Comparison of ENCODE assay signal across 8 mouse cellular contexts in the genomic region with DNA sequence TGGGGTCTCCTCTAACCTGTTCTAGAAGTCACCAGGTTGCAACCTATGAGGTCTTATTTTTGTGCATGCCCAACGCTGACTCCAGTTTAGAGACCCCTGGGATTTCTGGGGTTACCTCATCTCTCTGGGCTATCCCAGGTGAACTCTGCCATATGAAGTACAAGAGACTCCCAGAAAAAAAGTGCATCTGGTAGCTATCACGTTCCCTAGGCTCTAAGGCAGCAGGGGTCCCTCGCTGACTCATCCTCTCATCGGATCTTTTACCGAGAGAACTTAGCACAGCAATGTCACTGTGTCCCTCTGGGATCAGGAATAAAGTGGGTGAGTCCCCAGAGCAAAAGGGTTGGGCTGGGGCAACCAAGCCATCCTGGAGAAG. TPM values are rescaled to one million over a fixed set of nuclear protein-coding genes. Genes with fewer than 3 reads are reported as not detected.
DNase-seq lines count a peak whose midpoint lies in the region; ATAC-seq and TF ChIP-seq lines count a peak whose summit lies in the region.

No protein-coding gene starts in this region.

- peak overlapping the region; percentile 81 for H3K4me3 ChIP-seq in kidney, embryonic 16.5 days (ENCODE audit: low read length)
- H3K4me3 ChIP-seq in cortical plate, adult 2 months (ENCODE audit: insufficient read depth, low read length) = peak overlapping the region; percentile 50
- peak overlapping the region; percentile 75 for H3K4me3 ChIP-seq in hindbrain, embryonic 14.5 days (replicated peaks; ENCODE audit: low read length)
- H3K4me3 ChIP-seq in midbrain, embryonic 14.5 days (replicated peaks; ENCODE audit: low read depth, low read length) = peak overlapping the region; percentile 73

- no peak for DNase-seq in kidney, postnatal 4 days
- DNase-seq in hindbrain, embryonic 14.5 days (ENCODE audit: low spot score) = no peak
- no peak for DNase-seq in midbrain, embryonic 14.5 days
- no peak for DNase-seq in layer of hippocampus, postnatal 10 days (ENCODE audit: low spot score in 2 of 2)
- no peak for DNase-seq in embryo, embryonic 9.5 days (ENCODE audit: extremely low spot score)
- DNase-seq in adrenal gland, postnatal 10 days = no peak

- ATAC-seq in kidney, embryonic 16.5 days (ENCODE audit: low FRiP score, low TSS enrichment) = no peak
- ATAC-seq in hindbrain, embryonic 14.5 days (ENCODE audit: low FRiP score) = no peak
- no peak for ATAC-seq in midbrain, embryonic 14.5 days (ENCODE audit: low FRiP score, low TSS enrichment)

- H3K4me2 ChIP-seq in kidney, embryonic 16.5 days (replicated peaks; ENCODE audit: low read depth, low read length) = peak overlapping the region; percentile 57
- peak overlapping the region; percentile 87 for H3K4me2 ChIP-seq in hindbrain, embryonic 14.5 days (replicated peaks)
- H3K4me2 ChIP-seq in midbrain, embryonic 14.5 days (ENCODE audit: low read length) = peak overlapping the region; percentile 93

- peaks cover 22% of the 10 kb centered on the region for H3K4me1 ChIP-seq in kidney, embryonic 16.5 days (ENCODE audit: insufficient read depth, low read length)
- H3K4me1 ChIP-seq in cortical plate, adult 2 months (ENCODE audit: control insufficient read depth, insufficient read depth, low read length) = 0 out of 2 replicates have a peak, but pooled peaks cover 2% of the 10 kb centered on the region
- peaks cover 36% of the 10 kb centered on the region for H3K4me1 ChIP-seq in hindbrain, embryonic 14.5 days (replicated peaks; ENCODE audit: control insufficient read depth, insufficient read depth, low read length)
- peaks cover 20% of the 10 kb centered on the region for H3K4me1 ChIP-seq in midbrain, embryonic 14.5 days (ENCODE audit: control insufficient read depth, insufficient read depth, low read length)

- 10% methylated on average over 5 of the region's 5 CpGs for WGBS in kidney, embryonic 16.5 days
- 9% methylated on average over 5 of the region's 5 CpGs for WGBS in hindbrain, embryonic 14.5 days
- WGBS in midbrain, embryonic 14.5 days = 14% methylated on average over 5 of the region's 5 CpGs

- no peaks in the 10 kb centered on the region for H3K27me3 ChIP-seq in kidney, embryonic 16.5 days (ENCODE audit: insufficient read depth, low read length)
- H3K27me3 ChIP-seq in hindbrain, embryonic 14.5 days (ENCODE audit: control insufficient read depth, insufficient read depth, low read length) = no peaks in the 10 kb centered on the region
- peaks cover 12% of the 10 kb centered on the region; the same call in 1 of the 2 replicates for H3K27me3 ChIP-seq in midbrain, embryonic 14.5 days (ENCODE audit: control insufficient read depth, insufficient read depth, low read length)

- no peak for TF ChIP-seq POLR2A in cortical plate, adult 2 months (IDR thresholded peaks at IDR 0.05; ENCODE audit: extremely low read depth, insufficient read depth, low read length)

- no peaks in the 10 kb centered on the region for H3K36me3 ChIP-seq in kidney, embryonic 16.5 days (ENCODE audit: insufficient read depth, low read length)
- H3K36me3 ChIP-seq in hindbrain, embryonic 14.5 days (replicated peaks; ENCODE audit: control insufficient read depth, insufficient read depth) = no peaks in the 10 kb centered on the region
- H3K36me3 ChIP-seq in midbrain, embryonic 14.5 days (ENCODE audit: control insufficient read depth, insufficient read depth, low read length) = no peaks in the 10 kb centered on the region

- H3K27ac ChIP-seq in kidney, embryonic 16.5 days (ENCODE audit: low read length) = no peak overlapping the region
- no peak overlapping the region for H3K27ac ChIP-seq in cortical plate, adult 2 months (ENCODE audit: insufficient read depth, low read length)
- H3K27ac ChIP-seq in hindbrain, embryonic 14.5 days = no peak overlapping the region
- no peak overlapping the region for H3K27ac ChIP-seq in midbrain, embryonic 14.5 days (replicated peaks; ENCODE audit: low read depth, low read length)

- TF ChIP-seq CTCF in cortical plate, adult 2 months (IDR thresholded peaks at IDR 0.05; ENCODE audit: extremely low read depth, insufficient read depth, low read length) = no peak

- peak overlapping the region; percentile 81 for H3K9ac ChIP-seq in kidney, embryonic 16.5 days (replicated peaks; ENCODE audit: low read length)
- peak overlapping the region; percentile 81 for H3K9ac ChIP-seq in hindbrain, embryonic 14.5 days
- peak overlapping the region; percentile 52 for H3K9ac ChIP-seq in midbrain, embryonic 14.5 days (replicated peaks; ENCODE audit: low read length)

- H3K9me3 ChIP-seq in kidney, embryonic 16.5 days (ENCODE audit: low read length) = no peaks in the 10 kb centered on the region
- no peaks in the 10 kb centered on the region for H3K9me3 ChIP-seq in hindbrain, embryonic 14.5 days (ENCODE audit: control insufficient read depth, low read length)
- H3K9me3 ChIP-seq in midbrain, embryonic 14.5 days (ENCODE audit: control insufficient read depth, low read length) = no peaks in the 10 kb centered on the region

RNA-seq across cellular contexts. Expression of a gene that starts 0.7 kb away (rescaled TPM):
- polyA plus RNA-seq in kidney, embryonic 16.5 days (2015; fragmentation: Nextera tagmentation; extraction: Ambion mirVana) = 50.0 and 52.6 TPM in 2 replicates
- polyA plus RNA-seq in cortical plate, adult 2 months (2012; rRNA removed) = 32.0 and 36.5 TPM in 2 replicates
- 31.0 and 37.0 TPM in 2 replicates for polyA plus RNA-seq in hindbrain, embryonic 14.5 days (2014; fragmentation: Nextera tagmentation; extraction: Ambion mirVana)
- polyA plus RNA-seq in midbrain, embryonic 14.5 days (2014; fragmentation: Nextera tagmentation; extraction: Ambion mirVana) = 20.6 and 24.6 TPM in 2 replicates
- 10 to 100 TPM; 13.2 to 13.5 TPM for total RNA-seq in layer of hippocampus, postnatal 10 days (2021)
- total RNA-seq in adrenal gland, postnatal 10 days (2021) = 10 to 100 TPM; 52.5 to 58.9 TPM

RNA-seq across cellular contexts. Expression of a gene that starts 27.8 kb away (rescaled TPM):
- 76.1 and 77.1 TPM in 2 replicates for polyA plus RNA-seq in kidney, embryonic 16.5 days (2015; fragmentation: Nextera tagmentation; extraction: Ambion mirVana)
- polyA plus RNA-seq in cortical plate, adult 2 months (2012; rRNA removed) = 50.2 and 55.1 TPM in 2 replicates
- polyA plus RNA-seq in hindbrain, embryonic 14.5 days (2014; fragmentation: Nextera tagmentation; extraction: Ambion mirVana) = 33.3 and 33.5 TPM in 2 replicates
- polyA plus RNA-seq in midbrain, embryonic 14.5 days (2014; fragmentation: Nextera tagmentation; extraction: Ambion mirVana) = 15.3 and 22.0 TPM in 2 replicates
- total RNA-seq in layer of hippocampus, postnatal 10 days (2021) = 10 to 100 TPM; 23.3 to 24.5 TPM
- total RNA-seq in adrenal gland, postnatal 10 days (2021) = 10 to 100 TPM; 77.3 to 79.6 TPM

RNA-seq across cellular contexts. Expression of a gene that starts 33.4 kb away (rescaled TPM):
- polyA plus RNA-seq in kidney, embryonic 16.5 days (2015; fragmentation: Nextera tagmentation; extraction: Ambion mirVana) = 31.2 and 34.5 TPM in 2 replicates
- 3.2 and 3.4 TPM in 2 replicates for polyA plus RNA-seq in cortical plate, adult 2 months (2012; rRNA removed)
- polyA plus RNA-seq in hindbrain, embryonic 14.5 days (2014; fragmentation: Nextera tagmentation; extraction: Ambion mirVana) = 0.72 and 0.98 TPM in 2 replicates
- 0.32 and 1.1 TPM in 2 replicates for polyA plus RNA-seq in midbrain, embryonic 14.5 days (2014; fragmentation: Nextera tagmentation; extraction: Ambion mirVana)
- total RNA-seq in layer of hippocampus, postnatal 10 days (2021) = 1 to 10 TPM; 2.4 to 2.5 TPM
- total RNA-seq in adrenal gland, postnatal 10 days (2021) = 1 to 10 TPM; 1.8 to 1.9 TPM
